Mouse (Mus musculus): ENCODE measurements around the gene Crybb2. TPM values are rescaled to one million over a fixed set of nuclear protein-coding genes. Genes with fewer than 3 reads are reported as not detected.
"Not testable (repeated sequence)": the region's sequence is repeated elsewhere in the genome, so short reads cannot be mapped to it uniquely, and the experiment has no call there.

Crybb2 gene
- polyA plus RNA-seq, 1 experiment from 2014 or later = not detected

DNA sequence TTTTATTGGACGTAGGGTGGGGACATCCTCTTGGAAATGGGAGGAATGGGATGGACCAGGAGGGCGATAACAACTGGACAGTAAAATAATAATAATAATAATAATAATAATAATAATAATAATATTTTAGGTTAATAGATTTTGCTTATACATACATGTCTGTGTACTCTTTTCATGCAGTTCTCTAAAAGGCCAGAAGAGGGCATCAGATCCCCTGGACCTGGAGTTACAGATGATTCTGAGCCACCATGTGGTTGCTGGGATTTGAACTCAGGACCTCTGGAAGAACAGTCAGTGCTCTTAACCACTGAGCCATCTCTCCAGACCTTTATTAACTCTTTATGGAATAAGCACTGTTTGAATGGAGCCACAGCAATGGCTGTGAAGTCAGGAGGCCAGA lies 39.7 kb upstream of the Crybb2 start:
- H3K27me3 ChIP-seq (replicated peaks; ENCODE audit: control insufficient read depth, insufficient read depth, low read length); H3K4me2 ChIP-seq (ENCODE audit: low read length); H3K9ac ChIP-seq (replicated peaks; ENCODE audit: low read depth, low read length); H3K9me3 ChIP-seq (ENCODE audit: control insufficient read depth, low read length); H3K4me3 ChIP-seq (replicated peaks; ENCODE audit: low read length); H3K27ac ChIP-seq (ENCODE audit: low read length); ATAC-seq; H3K36me3 ChIP-seq (ENCODE audit: control insufficient read depth, insufficient read depth): not testable (repeated sequence)
- 95% methylated on average over 2 of the region's 2 CpGs for WGBS
- peaks cover 12% of the 10 kb centered on the region for H3K4me1 ChIP-seq (replicated peaks; ENCODE audit: control insufficient read depth, insufficient read depth, low read length)

DNA sequence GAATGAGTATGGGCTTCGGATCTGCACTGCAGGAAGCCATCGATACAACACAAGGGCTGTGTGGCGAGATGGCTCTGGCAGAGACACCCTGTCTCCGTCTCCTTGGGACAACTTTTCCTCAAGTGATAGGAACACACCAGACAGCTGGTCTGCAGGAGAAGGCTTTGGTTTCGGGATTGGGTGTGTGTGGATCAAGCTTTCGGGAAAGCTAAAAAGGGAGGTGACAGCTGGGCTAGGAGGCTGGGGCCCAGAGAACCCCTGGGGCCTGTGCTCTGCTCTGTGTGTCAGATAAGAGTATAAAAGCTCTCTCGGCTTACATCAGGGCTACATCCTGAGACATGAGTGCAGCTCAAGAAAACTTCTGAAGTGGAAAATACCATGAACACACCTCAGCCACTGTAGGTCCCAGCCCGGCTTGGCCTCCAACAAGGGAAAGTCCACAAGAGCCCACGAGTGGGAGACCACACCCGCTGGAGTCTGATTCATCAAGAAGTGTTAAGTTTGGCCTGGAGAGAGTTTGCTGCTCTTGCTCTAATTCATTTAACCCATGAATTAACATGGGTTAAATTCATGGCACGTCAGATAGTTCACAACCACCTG lies 38.3 kb upstream of the Crybb2 start:
- peaks cover 6% of the 10 kb centered on the region for H3K4me1 ChIP-seq (replicated peaks; ENCODE audit: control insufficient read depth, insufficient read depth, low read length)
- H3K4me2 ChIP-seq (ENCODE audit: low read length) = no peak overlapping the region
- no peak overlapping the region for H3K4me3 ChIP-seq (replicated peaks; ENCODE audit: low read length)
- no peaks in the 10 kb centered on the region for H3K27me3 ChIP-seq (replicated peaks; ENCODE audit: control insufficient read depth, insufficient read depth, low read length)
- H3K9ac ChIP-seq (replicated peaks; ENCODE audit: low read depth, low read length) = no peak overlapping the region
- ATAC-seq = no peak
- WGBS = 69% methylated on average over 11 of the region's 11 CpGs
- H3K36me3 ChIP-seq (ENCODE audit: control insufficient read depth, insufficient read depth) = no peaks in the 10 kb centered on the region
- H3K27ac ChIP-seq (ENCODE audit: low read length) = no peak overlapping the region
- no peaks in the 10 kb centered on the region for H3K9me3 ChIP-seq (ENCODE audit: control insufficient read depth, low read length)

DNA sequence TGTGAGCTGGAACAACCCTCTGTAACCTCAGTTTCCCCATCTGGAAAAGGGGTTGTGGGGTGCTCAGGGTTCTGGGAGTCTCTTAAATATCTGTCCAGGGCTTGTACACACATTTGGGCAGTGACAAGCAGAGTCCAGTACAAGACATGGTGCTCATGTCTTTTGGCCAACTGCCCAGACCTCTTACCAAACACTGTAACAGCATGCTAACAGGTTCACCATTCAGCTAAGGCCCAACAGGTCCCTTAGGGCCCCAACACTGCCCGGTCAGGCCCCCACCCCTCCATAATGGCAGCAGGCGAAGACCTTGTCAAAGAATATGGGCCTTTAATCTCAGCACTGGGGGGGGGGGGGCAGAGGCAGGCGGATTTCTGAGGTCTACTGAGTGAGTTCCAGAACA lies 37.8 kb upstream of the Crybb2 start:
- H3K27me3 ChIP-seq (replicated peaks; ENCODE audit: control insufficient read depth, insufficient read depth, low read length) = no peaks in the 10 kb centered on the region
- no peaks in the 10 kb centered on the region for H3K9me3 ChIP-seq (ENCODE audit: control insufficient read depth, low read length)
- no peak overlapping the region for H3K27ac ChIP-seq (ENCODE audit: low read length)
- 48% methylated on average over 3 of the region's 3 CpGs for WGBS
- no peak overlapping the region for H3K4me3 ChIP-seq (replicated peaks; ENCODE audit: low read length)
- no peak for ATAC-seq
- no peak overlapping the region for H3K9ac ChIP-seq (replicated peaks; ENCODE audit: low read depth, low read length)
- H3K36me3 ChIP-seq (ENCODE audit: control insufficient read depth, insufficient read depth) = no peaks in the 10 kb centered on the region
- H3K4me1 ChIP-seq (replicated peaks; ENCODE audit: control insufficient read depth, insufficient read depth, low read length) = peaks cover 6% of the 10 kb centered on the region
- no peak overlapping the region for H3K4me2 ChIP-seq (ENCODE audit: low read length)

DNA sequence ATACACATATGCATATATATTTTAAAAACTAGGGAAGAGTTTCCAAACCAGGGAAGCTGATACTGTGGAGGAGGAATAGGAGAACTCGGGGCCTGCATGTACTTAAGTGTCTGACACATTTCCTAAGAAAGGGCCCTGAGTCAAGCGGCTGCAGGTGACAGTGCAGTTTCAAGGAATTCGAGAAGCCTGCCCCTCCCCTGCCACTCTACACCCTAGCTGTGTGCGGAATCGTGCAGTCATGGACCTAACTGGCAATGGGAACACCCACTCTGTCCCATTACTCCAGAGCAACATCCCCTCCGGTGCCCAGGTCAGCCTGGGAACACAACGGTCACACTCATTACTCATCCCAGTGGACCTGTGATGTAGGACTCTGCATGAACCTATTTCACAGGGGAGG lies 36.7 kb upstream of the Crybb2 start:
- WGBS = 89% methylated on average over 7 of the region's 7 CpGs

DNA sequence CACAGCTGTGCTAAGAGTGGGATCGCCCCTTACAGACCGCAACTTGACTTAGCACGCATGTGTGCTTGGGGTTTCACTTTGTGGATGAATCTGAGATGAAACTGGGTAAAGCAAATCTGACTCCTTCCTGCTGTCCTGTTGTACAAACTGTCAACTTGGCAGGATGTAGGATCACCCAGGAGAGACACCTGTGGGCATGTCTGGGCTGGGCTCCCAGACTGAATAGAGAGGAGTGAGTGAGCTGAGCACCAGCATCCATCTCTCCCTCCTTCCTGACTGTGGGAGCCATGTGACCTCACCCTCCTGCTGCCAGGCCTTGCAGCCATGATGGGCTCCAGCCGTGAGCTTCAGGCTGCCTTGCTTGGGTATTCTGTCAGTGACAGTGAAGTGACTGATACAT lies 35.6 kb upstream of the Crybb2 start:
- no peak overlapping the region for H3K4me2 ChIP-seq (ENCODE audit: low read length)
- no peak overlapping the region for H3K4me3 ChIP-seq (replicated peaks; ENCODE audit: low read length)
- H3K27me3 ChIP-seq (replicated peaks; ENCODE audit: control insufficient read depth, insufficient read depth, low read length) = no peaks in the 10 kb centered on the region
- H3K27ac ChIP-seq (ENCODE audit: low read length) = no peak overlapping the region
- 82% methylated on average over 4 of the region's 4 CpGs for WGBS
- H3K9me3 ChIP-seq (ENCODE audit: control insufficient read depth, low read length) = no peaks in the 10 kb centered on the region
- peaks cover under 1% of the 10 kb centered on the region; the same call in 1 of the 2 replicates for H3K4me1 ChIP-seq (replicated peaks; ENCODE audit: control insufficient read depth, insufficient read depth, low read length)
- no peak overlapping the region for H3K9ac ChIP-seq (replicated peaks; ENCODE audit: low read depth, low read length)
- no peak for ATAC-seq
- no peaks in the 10 kb centered on the region for H3K36me3 ChIP-seq (ENCODE audit: control insufficient read depth, insufficient read depth)

More for the DNA sequence above, 36.7 kb upstream of the Crybb2 start:
- Histone ChIP-seq H3K4me3 (replicated peaks; ENCODE audit: low read length) (no peak overlapping the region), H3K27ac (ENCODE audit: low read length) (no peak overlapping the region), H3K36me3 (ENCODE audit: control insufficient read depth, insufficient read depth) (no peaks in the 10 kb centered on the region), H3K27me3 (replicated peaks; ENCODE audit: control insufficient read depth, insufficient read depth, low read length) (no peaks in the 10 kb centered on the region), H3K4me1 (replicated peaks; ENCODE audit: control insufficient read depth, insufficient read depth, low read length) (peaks cover 6% of the 10 kb centered on the region), H3K9me3 (ENCODE audit: control insufficient read depth, low read length) (no peaks in the 10 kb centered on the region), H3K4me2 (ENCODE audit: low read length) (no peak overlapping the region), H3K9ac (replicated peaks; ENCODE audit: low read depth, low read length) (no peak overlapping the region)
- ATAC-seq = no peak

DNA sequence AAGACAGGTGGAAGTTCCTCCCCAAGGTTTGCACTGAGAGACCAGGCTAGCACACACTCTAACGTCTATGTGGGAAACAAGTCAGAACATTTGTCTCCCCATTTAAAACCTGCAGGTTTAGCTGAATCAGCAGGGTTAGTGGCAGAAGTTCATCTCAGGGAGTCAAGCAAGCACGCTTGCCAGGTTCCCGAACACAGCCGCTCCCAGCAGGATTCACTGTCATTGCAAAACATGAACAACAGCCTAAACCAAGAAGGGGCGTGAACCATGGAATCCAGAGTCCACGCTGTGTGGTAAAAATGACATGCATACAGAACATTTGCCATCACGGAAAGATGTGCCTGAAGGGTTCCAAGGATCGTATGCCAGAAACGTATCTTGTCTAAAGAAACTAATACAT lies 35.1 kb upstream of the Crybb2 start:
- Histone ChIP-seq H3K4me2 (ENCODE audit: low read length) (no peak overlapping the region), H3K9ac (replicated peaks; ENCODE audit: low read depth, low read length) (no peak overlapping the region), H3K4me1 (replicated peaks; ENCODE audit: control insufficient read depth, insufficient read depth, low read length) (no peaks in the 10 kb centered on the region; the same call in 1 of the 2 replicates), H3K27me3 (replicated peaks; ENCODE audit: control insufficient read depth, insufficient read depth, low read length) (no peaks in the 10 kb centered on the region), H3K36me3 (ENCODE audit: control insufficient read depth, insufficient read depth) (no peaks in the 10 kb centered on the region), H3K9me3 (ENCODE audit: control insufficient read depth, low read length) (no peaks in the 10 kb centered on the region), H3K27ac (ENCODE audit: low read length) (no peak overlapping the region), H3K4me3 (replicated peaks; ENCODE audit: low read length) (no peak overlapping the region)
- no peak for ATAC-seq
- 79% methylated on average over 9 of the region's 9 CpGs for WGBS

DNA sequence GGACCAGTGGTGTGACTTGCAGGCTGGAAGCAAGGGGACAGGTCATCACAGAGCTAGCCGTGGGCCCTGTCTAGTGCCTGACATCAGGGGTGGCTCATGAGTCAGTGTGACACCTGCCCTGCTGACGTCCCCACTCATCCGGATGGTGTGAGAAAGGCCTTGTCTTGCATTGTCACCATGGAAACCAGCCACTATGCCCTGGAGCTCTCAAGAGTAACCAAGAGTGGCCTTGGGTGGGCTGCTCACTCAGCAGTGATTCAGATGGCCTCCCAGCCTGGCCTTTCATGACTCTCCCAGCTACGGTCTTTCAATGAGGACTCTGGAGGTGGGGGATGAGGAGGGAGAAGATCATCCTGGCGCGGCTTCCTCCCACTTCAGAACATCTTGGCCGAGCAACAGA lies 32.5 kb upstream of the Crybb2 start:
- no peaks in the 10 kb centered on the region for H3K9me3 ChIP-seq (ENCODE audit: control insufficient read depth, low read length)
- no peak overlapping the region for H3K4me3 ChIP-seq (replicated peaks; ENCODE audit: low read length)
- WGBS = 34% methylated on average over 7 of the region's 7 CpGs
- no peak overlapping the region for H3K27ac ChIP-seq (ENCODE audit: low read length)
- no peak for ATAC-seq
- no peak overlapping the region for H3K9ac ChIP-seq (replicated peaks; ENCODE audit: low read depth, low read length)
- no peaks in the 10 kb centered on the region for H3K36me3 ChIP-seq (ENCODE audit: control insufficient read depth, insufficient read depth)
- no peak overlapping the region for H3K4me2 ChIP-seq (ENCODE audit: low read length)
- no peaks in the 10 kb centered on the region for H3K27me3 ChIP-seq (replicated peaks; ENCODE audit: control insufficient read depth, insufficient read depth, low read length)
- H3K4me1 ChIP-seq (replicated peaks; ENCODE audit: control insufficient read depth, insufficient read depth, low read length) = no peaks in the 10 kb centered on the region

DNA sequence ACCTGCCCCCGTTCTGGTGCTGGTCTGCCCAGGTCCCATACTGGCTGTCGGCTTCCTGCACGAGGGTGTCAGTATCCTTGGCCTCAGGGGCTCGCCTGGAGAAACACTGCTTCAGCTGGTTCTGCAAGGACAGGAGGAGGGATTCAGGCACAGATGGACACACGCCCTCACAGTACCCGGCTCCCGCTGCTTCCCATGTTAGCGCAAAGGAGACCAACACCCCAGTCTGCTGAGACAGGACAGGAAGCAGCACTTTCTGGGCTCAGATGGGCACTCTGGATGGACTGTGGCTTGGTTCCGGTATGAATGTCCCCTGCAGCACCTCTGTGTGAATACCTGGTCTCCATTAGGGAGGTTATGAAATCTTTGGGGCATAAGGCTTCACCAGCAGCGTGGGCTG lies 31.5 kb upstream of the Crybb2 start:
- H3K4me2 ChIP-seq (ENCODE audit: low read length) = no peak overlapping the region
- H3K4me1 ChIP-seq (replicated peaks; ENCODE audit: control insufficient read depth, insufficient read depth, low read length) = no peaks in the 10 kb centered on the region
- no peaks in the 10 kb centered on the region for H3K27me3 ChIP-seq (replicated peaks; ENCODE audit: control insufficient read depth, insufficient read depth, low read length)
- ATAC-seq = no peak
- WGBS = 86% methylated on average over 10 of the region's 10 CpGs
- no peak overlapping the region for H3K27ac ChIP-seq (ENCODE audit: low read length)
- H3K9me3 ChIP-seq (ENCODE audit: control insufficient read depth, low read length) = no peaks in the 10 kb centered on the region
- no peak overlapping the region for H3K9ac ChIP-seq (replicated peaks; ENCODE audit: low read depth, low read length)
- no peaks in the 10 kb centered on the region for H3K36me3 ChIP-seq (ENCODE audit: control insufficient read depth, insufficient read depth)
- H3K4me3 ChIP-seq (replicated peaks; ENCODE audit: low read length) = no peak overlapping the region

DNA sequence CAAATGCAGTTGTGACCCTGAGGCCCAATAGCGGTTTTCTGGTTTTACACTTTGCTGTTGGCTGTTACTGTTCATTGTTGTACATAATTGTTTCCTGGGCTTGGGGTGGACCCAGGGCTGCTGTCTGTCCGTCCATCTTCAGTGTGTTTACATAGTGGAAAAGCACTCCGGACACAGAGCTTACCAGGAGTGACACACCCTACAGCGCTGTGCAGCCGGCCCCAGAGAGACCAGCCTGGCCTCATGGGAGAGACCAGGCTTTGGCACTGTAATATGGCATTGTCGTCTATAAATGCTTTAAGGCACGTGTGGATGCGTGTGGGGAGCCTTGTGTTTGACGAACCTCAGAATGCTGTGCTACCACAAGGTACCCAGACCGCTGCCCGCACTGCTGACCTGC lies 30.5 kb upstream of the Crybb2 start:
- no peak overlapping the region for H3K4me3 ChIP-seq (replicated peaks; ENCODE audit: low read length)
- H3K27ac ChIP-seq (ENCODE audit: low read length) = no peak overlapping the region
- H3K27me3 ChIP-seq (replicated peaks; ENCODE audit: control insufficient read depth, insufficient read depth, low read length) = no peaks in the 10 kb centered on the region
- no peak overlapping the region for H3K9ac ChIP-seq (replicated peaks; ENCODE audit: low read depth, low read length)
- no peaks in the 10 kb centered on the region for H3K4me1 ChIP-seq (replicated peaks; ENCODE audit: control insufficient read depth, insufficient read depth, low read length)
- no peak overlapping the region for H3K4me2 ChIP-seq (ENCODE audit: low read length)
- no peak for ATAC-seq
- WGBS = 86% methylated on average over 11 of the region's 11 CpGs
- H3K9me3 ChIP-seq (ENCODE audit: control insufficient read depth, low read length) = no peaks in the 10 kb centered on the region
- H3K36me3 ChIP-seq (ENCODE audit: control insufficient read depth, insufficient read depth) = no peaks in the 10 kb centered on the region

DNA sequence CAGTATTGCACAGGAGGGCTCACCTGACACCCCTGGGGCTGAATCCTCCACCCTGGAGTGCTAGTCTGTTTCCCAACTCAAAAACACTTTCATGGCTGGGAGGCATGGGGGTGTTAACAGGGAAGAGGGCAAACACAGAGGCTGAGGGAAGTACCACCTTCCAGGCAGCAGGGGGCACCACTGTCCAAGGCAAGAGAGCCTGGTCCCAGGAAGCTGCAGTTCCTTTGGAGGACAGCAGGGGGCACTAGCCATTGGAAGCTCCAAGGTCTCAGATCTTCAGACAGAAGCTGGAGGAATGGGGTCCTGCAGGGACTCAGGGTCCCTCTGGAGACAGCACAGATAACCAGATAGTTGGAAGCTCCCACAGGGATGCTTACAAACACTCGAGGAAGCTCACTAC lies 29.6 kb upstream of the Crybb2 start:
- H3K9ac ChIP-seq (replicated peaks; ENCODE audit: low read depth, low read length) = no peak overlapping the region
- H3K4me2 ChIP-seq (ENCODE audit: low read length) = no peak overlapping the region
- H3K27ac ChIP-seq (ENCODE audit: low read length) = no peak overlapping the region
- H3K4me1 ChIP-seq (replicated peaks; ENCODE audit: control insufficient read depth, insufficient read depth, low read length) = no peaks in the 10 kb centered on the region
- no peaks in the 10 kb centered on the region for H3K36me3 ChIP-seq (ENCODE audit: control insufficient read depth, insufficient read depth)
- H3K4me3 ChIP-seq (replicated peaks; ENCODE audit: low read length) = no peak overlapping the region
- no peaks in the 10 kb centered on the region for H3K9me3 ChIP-seq (ENCODE audit: control insufficient read depth, low read length)
- peak; percentile 51 for ATAC-seq
- 15% methylated on average over 1 of the region's 1 CpGs for WGBS
- no peaks in the 10 kb centered on the region for H3K27me3 ChIP-seq (replicated peaks; ENCODE audit: control insufficient read depth, insufficient read depth, low read length)

All from forebrain, embryonic 16.5 days (tissue).